In genomic region chr11:85836523-85837290, GRCm38 (mm10) we compare ENCODE assay signal across 8 mouse cellular contexts. TPM values are rescaled to one million over a fixed set of nuclear protein-coding genes. Genes with fewer than 3 reads are reported as not detected.
DNase-seq lines count a peak whose midpoint lies in the region; ATAC-seq lines count a peak whose summit lies in the region.
"Had no signal": no experiment of that assay in that cellular context is flagged by ENCODE, and none has a peak within 500 bp of the region (broad histone marks: within the 10 kb centered on the region; RNA-seq: fewer than 3 reads in every experiment).

No protein-coding gene starts in this region.

- peak overlapping the region; percentile 68 for H3K9ac ChIP-seq in heart, embryonic 14.5 days (ENCODE audit: low read length)
- peak overlapping the region; percentile 54 for H3K9ac ChIP-seq in stomach, embryonic 14.5 days (replicated peaks; ENCODE audit: low read depth, low read length)

- H3K27ac ChIP-seq in heart, embryonic 14.5 days (replicated peaks in 1 of 2; ENCODE audit: control insufficient read depth in 1 of 2, insufficient read depth in 1 of 2, low read depth in 2 of 2, low read length in 2 of 2): no peak overlapping the region
- peak overlapping the region; percentile 36; the same call in 1 of the 2 replicates for H3K27ac ChIP-seq in stomach, embryonic 14.5 days (ENCODE audit: low read length)

- no peak for ATAC-seq in megakaryocyte, adult 5-6 weeks (ENCODE audit: poor library complexity, severe bottlenecking)
- no peak for ATAC-seq in heart, embryonic 14.5 days (ENCODE audit: insufficient number of reproducible peaks, insufficient read depth, low FRiP score, low read depth)
- ATAC-seq in stomach, embryonic 14.5 days (ENCODE audit: insufficient number of reproducible peaks, insufficient read depth, low FRiP score, low read depth): no peak
- no peak for ATAC-seq in activated CD4-positive, CD25-positive, alpha-beta regulatory T cell, adult 4 months

- H3K4me3 ChIP-seq in megakaryocyte, embryonic 14.5 days (replicated peaks): peak overlapping the region; percentile 51
- peak overlapping the region; percentile 21 to 41 for H3K4me3 ChIP-seq in heart, embryonic 14.5 days (ENCODE audit: control insufficient read depth in 1 of 2, insufficient read depth in 1 of 2, low read depth in 1 of 2, low read length in 2 of 2)
- peak overlapping the region; percentile 59 for H3K4me3 ChIP-seq in stomach, embryonic 14.5 days (ENCODE audit: low read depth, low read length)

- no peaks in the 10 kb centered on the region for H3K36me3 ChIP-seq in megakaryocyte, embryonic 14.5 days (replicated peaks; ENCODE audit: low read length)
- no peaks in the 10 kb centered on the region for H3K36me3 ChIP-seq in heart, embryonic 14.5 days (ENCODE audit: control insufficient read depth, insufficient read depth, low read length)
- H3K36me3 ChIP-seq in stomach, embryonic 14.5 days (ENCODE audit: control insufficient read depth, insufficient read depth, low read length): peaks cover 7% of the 10 kb centered on the region; the same call in 1 of the 2 replicates

- H3K9me3 ChIP-seq in megakaryocyte, embryonic 14.5 days: 0 out of 2 replicates have a peak, but pooled peaks cover 3% of the 10 kb centered on the region
- no peaks in the 10 kb centered on the region for H3K9me3 ChIP-seq in heart, embryonic 14.5 days (ENCODE audit: control insufficient read depth, low read length)
- no peaks in the 10 kb centered on the region for H3K9me3 ChIP-seq in stomach, embryonic 14.5 days (ENCODE audit: control insufficient read depth, low read depth, low read length)

- H3K4me2 ChIP-seq in heart, embryonic 14.5 days (ENCODE audit: low read length): peak overlapping the region; percentile 71
- H3K4me2 ChIP-seq in stomach, embryonic 14.5 days (replicated peaks; ENCODE audit: low read depth, low read length): peak overlapping the region; percentile 87

- intact Hi-C loops in left cerebral cortex, postnatal 10 days (cut with DNase I): loop anchor here (2.0 to 5.0 kb wide), 2 partner anchors 52 to 1314 kb away; no protein-coding TSS in a partner anchor

- peaks cover 69% of the 10 kb centered on the region for H3K4me1 ChIP-seq in megakaryocyte, embryonic 14.5 days
- peaks cover 5 to 29% of the 10 kb centered on the region in 2 experiments; a peak in 3 of 4 replicates for H3K4me1 ChIP-seq in heart, embryonic 14.5 days (ENCODE audit: control insufficient read depth in 2 of 2, insufficient read depth in 2 of 2, low read length in 2 of 2)
- 0 out of 2 replicates have a peak, but pooled peaks cover 16% of the 10 kb centered on the region for H3K4me1 ChIP-seq in stomach, embryonic 14.5 days (ENCODE audit: control insufficient read depth, insufficient read depth, low read length)

- peak; percentile 49 to 63 for DNase-seq in kidney, postnatal 4 days
- no peak for DNase-seq in left cerebral cortex, postnatal 10 days (ENCODE audit: extremely low spot score in 1 of 2, low spot score in 2 of 2)

- WGBS in heart, embryonic 14.5 days: 15% methylated on average over 32 of the region's 32 CpGs
- 18% methylated on average over 32 of the region's 32 CpGs for WGBS in stomach, embryonic 14.5 days

- H3K27me3 ChIP-seq in megakaryocyte, embryonic 14.5 days (replicated peaks): peaks cover 100% of the 10 kb centered on the region
- peaks cover 87% of the 10 kb centered on the region for H3K27me3 ChIP-seq in heart, embryonic 14.5 days (ENCODE audit: control insufficient read depth, insufficient read depth, low read length)
- peaks cover 35% of the 10 kb centered on the region for H3K27me3 ChIP-seq in stomach, embryonic 14.5 days (ENCODE audit: control insufficient read depth, insufficient read depth, low read length)

RNA-seq across cellular contexts. Expression of gene Tbx2, which starts 4.4 kb away (rescaled TPM):
- polyA plus RNA-seq in megakaryocyte, embryonic 14.5 days (2012; ENCODE audit: insufficient read depth, low replicate concordance): 1.5 and 1.7 TPM in 2 replicates
- total RNA-seq in megakaryocyte, adult 5-6 weeks (2015): 0.04 TPM in 1 of 2 replicates, not detected in the other
- total RNA-seq in megakaryocyte, adult 5-6 weeks (2017): 0.04 TPM in 1 of 2 replicates, not detected in the other
- polyA plus RNA-seq in heart, embryonic 14.5 days (2014; fragmentation: Nextera tagmentation; extraction: Ambion mirVana): 2.2 and 4.0 TPM in 2 replicates
- 5.8 and 6.8 TPM in 2 replicates for polyA plus RNA-seq in stomach, embryonic 14.5 days (2014; fragmentation: Nextera tagmentation; extraction: Ambion mirVana)
- under 1 TPM in 1 of 2 experiments, not detected in 1; 0.13 TPM for polyA plus RNA-seq in activated CD4-positive, CD25-positive, alpha-beta regulatory T cell, adult 4 months (2017; shearing (Covaris generic))
- 1 to 10 TPM; 2.9 to 3.7 TPM for total RNA-seq in left cerebral cortex, postnatal 10 days (2021)

RNA-seq across cellular contexts. Expression of gene Gm11444, which starts 13.4 kb away (rescaled TPM):
- not detected in 2 replicates for polyA plus RNA-seq in megakaryocyte, embryonic 14.5 days (2012; ENCODE audit: insufficient read depth, low replicate concordance)
- total RNA-seq in megakaryocyte, adult 5-6 weeks (2015): not detected in 2 replicates
- total RNA-seq in megakaryocyte, adult 5-6 weeks (2017): not detected in 2 replicates
- polyA plus RNA-seq in heart, embryonic 14.5 days (2014; fragmentation: Nextera tagmentation; extraction: Ambion mirVana): not detected in 2 replicates
- polyA plus RNA-seq in stomach, embryonic 14.5 days (2014; fragmentation: Nextera tagmentation; extraction: Ambion mirVana): not detected in 2 replicates
- polyA plus RNA-seq in activated CD4-positive, CD25-positive, alpha-beta regulatory T cell, adult 4 months (2017; shearing (Covaris generic)): 1 to 10 TPM in 1 of 2 experiments, not detected in 1; 1.0 TPM
- not detected for total RNA-seq in left cerebral cortex, postnatal 10 days (2021)
- polyA plus RNA-seq: gonadal fat pad, adult 2 months had no signal

RNA-seq across cellular contexts. Expression of gene Tbx4, which starts 49.5 kb away (rescaled TPM):
- polyA plus RNA-seq in megakaryocyte, embryonic 14.5 days (2012; ENCODE audit: insufficient read depth, low replicate concordance): not detected in 2 replicates
- not detected in 2 replicates for total RNA-seq in megakaryocyte, adult 5-6 weeks (2015)
- total RNA-seq in megakaryocyte, adult 5-6 weeks (2017): not detected in 2 replicates
- polyA plus RNA-seq in heart, embryonic 14.5 days (2014; fragmentation: Nextera tagmentation; extraction: Ambion mirVana): 0.11 and 0.23 TPM in 2 replicates
- polyA plus RNA-seq in stomach, embryonic 14.5 days (2014; fragmentation: Nextera tagmentation; extraction: Ambion mirVana): not detected in 2 replicates
- polyA plus RNA-seq in activated CD4-positive, CD25-positive, alpha-beta regulatory T cell, adult 4 months (2017; shearing (Covaris generic)): not detected
- total RNA-seq in left cerebral cortex, postnatal 10 days (2021): under 1 TPM; 0.49 to 0.58 TPM

Comparison
In these comparisons a context has a peak if more than half of its experiments do, and no peak if none do; other contexts are left out.
1. DNase-seq: peak in kidney, postnatal 4 days (2 of 2); none in left cerebral cortex, postnatal 10 days (0 of 2).
2. Peak in every context shown above with its lines, with median percentiles within 50 percentile points of each other: H3K4me3 ChIP-seq.